Mouse (Mus musculus): Measurements from ENCODE around the gene Cln3. TPM values are rescaled to one million over a fixed set of nuclear protein-coding genes. Genes with fewer than 3 reads are reported as not detected.
A peak's percentile ranks its signal among the peaks of the same experiment; 100 is the strongest.

The Cln3 gene
- total and polyA plus RNA-seq, 2 experiments from 2014 or later, result 23.8 to 29.0 TPM

DNA sequence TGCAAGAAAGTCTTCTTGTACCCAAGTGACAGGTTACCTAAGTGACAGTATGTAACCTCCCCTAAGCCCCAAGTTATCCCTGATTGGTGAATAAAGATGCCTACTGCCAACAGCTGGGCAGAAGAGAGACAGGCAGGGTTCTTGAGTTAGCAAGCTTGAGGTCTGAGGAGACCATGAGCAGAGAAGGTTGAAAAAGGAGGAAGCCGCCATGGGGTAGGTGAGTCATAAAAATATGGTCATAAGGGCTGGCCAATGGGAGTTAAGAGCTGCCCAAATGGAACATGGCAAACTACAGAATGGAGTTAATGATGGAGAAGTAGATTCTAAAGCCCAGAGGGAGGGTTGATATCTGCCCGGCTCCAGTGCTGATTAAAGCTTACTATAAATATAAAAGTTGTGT lies 40.0 kb downstream of the Cln3 start:
- no peaks in the 10 kb centered on the region for H3K27me3 ChIP-seq (ENCODE audit: insufficient read depth, low read length)
- H3K36me3 ChIP-seq (ENCODE audit: insufficient read depth), result peaks cover 54% of the 10 kb centered on the region
- H3K9me3 ChIP-seq (ENCODE audit: low read length), result no peaks in the 10 kb centered on the region
- H3K4me2 ChIP-seq (ENCODE audit: low read depth), result no peak overlapping the region
- H3K9ac ChIP-seq, result no peak overlapping the region
- no peaks in the 10 kb centered on the region for H3K4me1 ChIP-seq (ENCODE audit: insufficient read depth)
- no peak overlapping the region for H3K4me3 ChIP-seq (ENCODE audit: low read depth, low read length)
- H3K27ac ChIP-seq (ENCODE audit: low read depth, low read length), result no peak overlapping the region
- 87% methylated on average over 2 of the region's 2 CpGs for whole genome bisulfite sequencing
- TF ChIP-seq CTCF (IDR thresholded peaks at IDR 0.05; ENCODE audit: low read depth), result no peak
- ATAC-seq (no peak), DNase-seq (no peak)

DNA sequence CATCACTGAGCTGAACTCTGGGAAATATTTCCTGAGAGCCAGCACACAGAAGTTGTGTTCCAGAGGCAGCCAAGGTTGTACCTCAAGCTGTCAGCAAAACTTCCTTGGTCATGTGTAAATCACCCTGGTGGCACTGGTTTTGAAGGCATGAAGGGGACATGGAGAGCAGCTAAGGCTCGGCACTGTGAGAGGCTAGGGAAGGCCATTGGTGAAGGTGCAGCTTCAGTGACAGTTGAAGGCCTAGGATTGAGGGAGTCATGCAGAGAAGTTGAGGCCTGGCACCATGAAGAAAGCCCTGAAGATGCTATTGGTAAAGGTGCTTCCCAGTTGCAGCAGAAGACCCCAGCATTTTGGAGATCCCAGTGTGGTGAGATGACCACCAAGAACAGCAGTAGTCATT lies 44.0 kb downstream of the Cln3 start:
- Histone ChIP-seq H3K9ac (no peak overlapping the region), H3K27ac (ENCODE audit: low read depth, low read length) (no peak overlapping the region), H3K4me3 (ENCODE audit: low read depth, low read length) (no peak overlapping the region), H3K9me3 (ENCODE audit: low read length) (no peaks in the 10 kb centered on the region), H3K36me3 (ENCODE audit: insufficient read depth) (peaks cover 15% of the 10 kb centered on the region), H3K4me2 (ENCODE audit: low read depth) (no peak overlapping the region), H3K27me3 (ENCODE audit: insufficient read depth, low read length) (no peaks in the 10 kb centered on the region; the same call in 1 of the 2 replicates), H3K4me1 (ENCODE audit: insufficient read depth) (no peaks in the 10 kb centered on the region)
- WGBS, result 84% methylated on average over 1 of the region's 1 CpGs
- DNase-seq, result no peak
- no peak for TF ChIP-seq CTCF (IDR thresholded peaks at IDR 0.05; ENCODE audit: low read depth)
- no peak for ATAC-seq

DNA sequence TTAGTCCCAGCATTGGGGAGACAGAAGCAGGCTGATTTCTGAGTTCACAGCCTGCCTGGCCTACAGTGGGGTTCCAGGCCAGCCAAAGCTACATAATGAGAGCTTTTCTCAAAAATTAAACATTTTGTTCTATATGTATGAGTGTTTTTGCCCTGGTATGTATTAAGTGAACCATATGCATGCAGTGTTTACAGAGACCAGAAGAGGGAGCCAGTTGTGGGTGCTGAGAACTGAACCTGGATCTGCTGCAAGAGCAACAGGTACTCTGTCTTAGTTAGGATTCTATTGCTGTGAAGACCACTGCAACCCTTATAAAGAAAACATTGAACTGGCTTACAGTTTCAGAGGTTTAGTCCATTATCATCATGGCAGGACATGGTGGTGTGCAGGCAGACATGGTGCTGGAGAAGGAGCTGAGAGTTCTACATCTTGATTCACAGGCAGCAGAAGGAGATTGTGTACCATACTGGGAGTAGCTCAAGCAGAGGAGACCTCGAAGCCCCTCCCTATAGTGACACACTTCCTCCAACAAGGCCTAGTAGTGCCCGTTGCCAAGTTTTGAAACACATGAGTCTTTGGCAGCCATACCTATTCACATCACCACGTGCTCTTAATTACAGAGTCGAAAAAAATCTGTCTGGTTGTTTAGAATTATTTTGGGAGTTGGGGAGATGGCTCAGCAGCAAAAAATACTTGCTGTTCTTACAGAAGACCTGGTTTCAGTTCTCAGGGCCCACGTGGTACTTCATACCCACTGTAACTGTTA lies 47.6 kb downstream of the Cln3 start:
- 60% methylated on average over 5 of the region's 5 CpGs for WGBS
- ATAC-seq, result no peak
- Histone ChIP-seq H3K27ac (ENCODE audit: low read depth, low read length) (no peak overlapping the region), H3K9me3 (ENCODE audit: low read length) (no peaks in the 10 kb centered on the region), H3K4me1 (ENCODE audit: insufficient read depth) (no peaks in the 10 kb centered on the region), H3K4me3 (ENCODE audit: low read depth, low read length) (no peak overlapping the region), H3K27me3 (ENCODE audit: insufficient read depth, low read length) (no peaks in the 10 kb centered on the region; the same call in 1 of the 2 replicates), H3K4me2 (ENCODE audit: low read depth) (no peak overlapping the region), H3K36me3 (ENCODE audit: insufficient read depth) (no peaks in the 10 kb centered on the region), H3K9ac (no peak overlapping the region)
- peak; percentile 49 for TF ChIP-seq CTCF (IDR thresholded peaks at IDR 0.05; ENCODE audit: low read depth)
- no peak for DNase-seq

DNA sequence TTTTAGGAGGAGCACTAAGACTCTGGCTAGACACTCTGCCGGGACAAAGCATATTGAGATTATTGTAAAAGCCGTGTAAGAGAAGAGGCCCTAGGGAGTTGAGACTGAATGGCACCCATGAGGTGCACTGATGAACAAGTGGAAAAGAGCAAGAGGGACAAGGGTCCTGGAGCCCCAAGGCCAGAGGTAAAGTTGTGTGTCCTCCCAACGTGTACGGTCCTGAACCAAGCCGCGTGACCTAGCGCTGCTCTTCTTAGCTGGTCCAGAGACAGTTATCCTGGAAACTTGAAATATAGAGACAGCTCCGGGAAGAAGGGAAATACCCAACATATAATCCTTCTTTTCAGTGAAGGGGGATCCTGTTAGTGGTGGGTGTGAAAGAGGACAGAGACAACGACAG lies 49.2 kb downstream of the Cln3 start:
- Histone ChIP-seq H3K27ac (ENCODE audit: low read depth, low read length) (no peak overlapping the region), H3K9ac (peak overlapping the region; percentile 46), H3K4me3 (ENCODE audit: low read depth, low read length) (peak overlapping the region; percentile 42), H3K4me1 (ENCODE audit: insufficient read depth) (no peaks in the 10 kb centered on the region), H3K4me2 (ENCODE audit: low read depth) (peak overlapping the region; percentile 91), H3K9me3 (ENCODE audit: low read length) (no peaks in the 10 kb centered on the region), H3K27me3 (ENCODE audit: insufficient read depth, low read length) (no peaks in the 10 kb centered on the region; the same call in 1 of the 2 replicates), H3K36me3 (ENCODE audit: insufficient read depth) (no peaks in the 10 kb centered on the region)
- TF ChIP-seq CTCF (IDR thresholded peaks at IDR 0.05; ENCODE audit: low read depth), result no peak
- ATAC-seq (no peak), DNase-seq (no peak)
- 60% methylated on average over 9 of the region's 9 CpGs for WGBS

DNA sequence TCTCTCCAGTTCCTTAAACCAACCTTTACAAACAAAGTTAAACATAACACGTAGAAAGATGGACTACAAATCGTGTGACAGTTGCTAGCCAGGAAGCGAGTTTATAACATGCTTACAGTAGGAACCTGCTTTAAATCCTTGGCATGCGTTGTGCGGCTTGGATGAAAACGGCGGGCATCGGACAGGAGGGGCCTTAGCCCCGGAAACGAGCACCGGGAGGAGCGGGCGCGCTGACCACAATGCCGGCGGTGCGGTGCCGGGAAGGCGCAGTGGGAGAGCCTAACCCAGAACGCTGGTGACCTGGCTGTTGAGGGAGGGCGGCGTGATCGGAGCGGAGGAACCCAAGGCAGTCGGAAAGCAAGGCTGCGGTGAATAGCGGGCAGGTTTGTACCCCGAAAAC lies 49.9 kb downstream of the Cln3 start:
- WGBS, result 1% methylated on average over 28 of the region's 28 CpGs
- DNase-seq, result no peak

DNA sequence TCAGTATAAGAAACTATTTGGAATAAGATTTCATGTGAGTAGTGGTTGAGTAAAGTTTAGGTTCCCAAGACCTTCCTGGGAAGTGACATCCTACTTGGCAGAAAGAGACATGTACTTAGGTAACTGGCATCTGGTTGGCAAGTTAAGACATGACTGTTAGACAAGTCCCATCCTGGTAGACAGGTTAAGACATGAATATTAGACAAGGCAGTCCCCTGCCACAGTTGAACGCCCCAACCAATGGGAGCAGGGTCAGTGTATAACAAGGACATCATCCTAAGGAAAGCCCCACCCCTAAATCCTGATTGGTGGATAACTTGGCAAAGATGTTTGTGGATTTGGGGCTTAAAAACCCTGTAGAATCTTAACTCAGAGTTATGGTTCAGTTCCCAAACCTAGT lies 52.2 kb downstream of the Cln3 start:
- ATAC-seq (no peak), DNase-seq (no peak)
- Histone ChIP-seq H3K27me3 (ENCODE audit: insufficient read depth, low read length) (no peaks in the 10 kb centered on the region; the same call in 1 of the 2 replicates), H3K4me2 (ENCODE audit: low read depth) (no peak overlapping the region), H3K4me3 (ENCODE audit: low read depth, low read length) (no peak overlapping the region), H3K9ac (no peak overlapping the region), H3K4me1 (ENCODE audit: insufficient read depth) (no peaks in the 10 kb centered on the region), H3K9me3 (ENCODE audit: low read length) (no peaks in the 10 kb centered on the region), H3K36me3 (ENCODE audit: insufficient read depth) (no peaks in the 10 kb centered on the region), H3K27ac (ENCODE audit: low read depth, low read length) (no peak overlapping the region)
- no peak for TF ChIP-seq CTCF (IDR thresholded peaks at IDR 0.05; ENCODE audit: low read depth)
- 78% methylated on average over 1 of the region's 1 CpGs for WGBS

More for the DNA sequence above, 49.9 kb downstream of the Cln3 start:
- peak overlapping the region; percentile 91 for H3K4me2 ChIP-seq (ENCODE audit: low read depth)
- no peak overlapping the region for H3K27ac ChIP-seq (ENCODE audit: low read depth, low read length)
- no peak for TF ChIP-seq CTCF (IDR thresholded peaks at IDR 0.05; ENCODE audit: low read depth)
- no peaks in the 10 kb centered on the region for H3K4me1 ChIP-seq (ENCODE audit: insufficient read depth)
- peak overlapping the region; percentile 46 for H3K9ac ChIP-seq
- ATAC-seq, result peak; percentile 32; the same call in 1 of the 2 replicates
- peak overlapping the region; percentile 42 for H3K4me3 ChIP-seq (ENCODE audit: low read depth, low read length)
- H3K27me3 ChIP-seq (ENCODE audit: insufficient read depth, low read length), result no peaks in the 10 kb centered on the region; the same call in 1 of the 2 replicates
- H3K36me3 ChIP-seq (ENCODE audit: insufficient read depth), result no peaks in the 10 kb centered on the region
- no peaks in the 10 kb centered on the region for H3K9me3 ChIP-seq (ENCODE audit: low read length)

DNA sequence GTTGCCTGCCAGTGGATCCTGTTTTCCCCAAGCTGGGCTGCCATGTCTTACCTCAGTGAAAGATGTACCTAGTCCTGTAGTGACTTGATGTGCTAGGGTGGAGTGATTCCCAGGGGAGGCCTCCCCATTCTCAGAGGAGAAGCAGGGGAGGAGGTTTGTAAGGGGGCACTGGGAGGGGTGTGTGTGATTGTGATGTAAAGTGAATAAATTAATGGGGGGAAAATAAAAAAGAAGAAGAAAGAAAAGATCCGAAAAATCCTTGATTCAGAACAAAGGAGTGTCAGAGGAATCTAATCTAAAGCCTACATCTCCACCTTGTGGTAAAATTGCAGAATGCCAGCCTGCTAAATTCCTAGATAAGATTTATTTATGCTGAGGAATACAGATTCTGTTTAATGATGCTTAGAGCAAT lies 57.4 kb downstream of the Cln3 start:
- Histone ChIP-seq H3K36me3 (ENCODE audit: insufficient read depth) (no peaks in the 10 kb centered on the region), H3K4me3 (ENCODE audit: low read depth, low read length) (no peak overlapping the region), H3K27ac (ENCODE audit: low read depth, low read length) (peak overlapping the region; percentile 84), H3K9ac (peak overlapping the region; percentile 48), H3K9me3 (ENCODE audit: low read length) (no peaks in the 10 kb centered on the region), H3K4me2 (ENCODE audit: low read depth) (0 out of 2 replicates have a peak overlapping the region, but pooled peaks have one; percentile 1), H3K27me3 (ENCODE audit: insufficient read depth, low read length) (no peaks in the 10 kb centered on the region), H3K4me1 (ENCODE audit: insufficient read depth) (no peaks in the 10 kb centered on the region)
- peak; percentile 88 for ATAC-seq
- DNase-seq, result peak; percentile 87
- WGBS, result 3% methylated on average over 1 of the region's 1 CpGs
- peak; percentile 85 for TF ChIP-seq CTCF (IDR thresholded peaks at IDR 0.05; ENCODE audit: low read depth)
